Mouse (Mus musculus) cerebellum, postnatal 4 days (tissue): ENCODE measurements around the gene Psme2.

ENCODE experiments used
- DNase-seq, 2 experiments: peaks; one replicate each; pipeline ENCODE4 v3.0.0; 2022; ENCODE audit warnings: low spot score in 2 of 2, mixed read lengths in 1 of 2

The Psme2 gene

GRCm38 (mm10) chr14:55567496-55567895, 23.4 kb downstream of the Psme2 start:
- no peak for DNase-seq

- DNase-seq, result no peak
Observed at GRCm38 (mm10) chr14:55565748-55566147, 25.2 kb downstream of the Psme2 start.

DNA sequence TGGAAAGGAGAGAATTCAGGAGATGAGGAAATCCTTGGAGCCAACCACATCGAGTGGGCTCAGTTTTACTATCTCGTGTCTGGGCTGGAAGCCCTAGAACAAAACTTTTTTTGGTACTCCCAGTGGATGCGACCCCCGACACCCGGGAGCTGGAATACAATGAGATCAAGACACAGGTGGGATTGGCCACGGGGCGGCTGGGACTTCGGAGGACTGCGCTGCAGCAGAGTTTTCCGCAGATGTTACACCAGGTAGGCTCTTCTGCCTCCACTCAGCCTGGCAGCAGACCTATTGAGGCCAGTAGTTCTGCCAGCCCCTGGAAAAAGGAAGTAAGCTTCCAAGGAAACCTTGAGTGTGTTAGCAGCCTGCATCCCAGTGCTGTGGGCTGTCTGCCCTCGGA, 27.7 kb downstream of the Psme2 start:
- no peak for DNase-seq

DNA sequence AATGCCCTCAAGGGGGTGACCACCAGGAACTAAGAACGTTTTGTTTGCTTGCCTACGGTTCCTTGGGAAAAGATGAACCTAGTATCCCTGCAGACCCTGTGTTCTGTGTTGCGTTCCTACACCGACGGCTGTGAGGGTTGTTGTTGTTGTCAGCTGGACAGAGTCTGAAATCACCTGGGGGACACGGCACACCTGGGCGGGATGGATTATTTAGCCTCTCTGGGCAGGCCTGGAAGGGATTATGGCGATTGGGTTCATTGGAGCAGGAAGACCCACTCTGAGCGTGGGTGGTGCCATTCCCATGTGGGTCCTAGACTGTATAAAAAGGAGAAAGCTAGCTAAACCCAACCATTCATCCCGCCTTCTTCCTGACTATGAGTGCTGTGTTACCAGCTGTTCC, 29.1 kb downstream of the Psme2 start:
- DNase-seq, result no peak

DNA sequence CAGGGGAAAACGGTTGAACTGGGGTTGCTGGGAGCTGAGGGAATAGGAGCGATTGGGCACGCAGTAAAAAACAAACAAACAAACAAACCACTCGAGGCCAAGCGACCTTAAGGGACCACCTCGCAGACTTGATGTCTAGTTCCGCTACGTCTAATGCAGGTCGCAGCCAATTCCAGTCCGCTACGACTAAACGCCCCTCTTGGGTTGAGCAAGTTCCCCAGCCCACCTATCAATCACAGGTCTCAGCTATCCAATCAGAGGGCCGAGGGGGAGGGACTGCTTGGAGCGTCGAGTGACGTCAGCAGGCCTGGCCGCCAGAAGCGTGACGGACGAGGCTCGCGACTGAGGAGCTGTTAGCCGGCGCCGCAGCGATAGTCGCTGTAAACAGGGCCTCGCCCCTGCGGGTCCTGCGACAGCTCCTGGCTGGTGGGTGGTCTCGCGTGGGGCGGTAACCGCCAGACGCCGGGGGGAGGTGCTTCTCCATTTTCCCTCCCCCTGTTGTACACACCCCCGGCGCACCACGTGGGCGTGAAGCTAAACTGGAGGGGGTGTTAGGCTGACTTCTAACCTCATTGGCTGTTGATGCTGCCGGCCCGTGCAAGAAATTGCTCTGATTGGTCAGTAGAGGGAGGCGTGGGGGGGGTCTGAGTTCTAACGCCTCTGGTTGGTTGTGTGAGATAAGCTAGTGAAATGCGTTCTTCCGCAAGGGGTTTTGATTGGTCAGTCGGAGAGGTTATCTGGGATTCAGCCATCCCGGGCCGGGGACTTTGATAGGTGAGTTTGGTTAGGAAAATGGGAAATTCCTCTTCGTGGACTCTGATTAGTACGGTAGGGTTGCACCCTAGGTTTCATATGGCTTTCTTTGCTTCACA, 30.5 kb downstream of the Psme2 start, which contains the start of gene A730061H03Rik:
TSS of gene A730061H03Rik (minus strand) at position 205 of the 872 bp plus-strand sequence.
- peak; percentile 96 to 98 for DNase-seq

GRCm38 (mm10) chr14:55559799-55560201, 31.1 kb downstream of the Psme2 start, which contains the start of gene Dcaf11:
Dcaf11 (plus strand) TSS chr14:55560006.
- peak; percentile 64 to 85 for DNase-seq

DNA sequence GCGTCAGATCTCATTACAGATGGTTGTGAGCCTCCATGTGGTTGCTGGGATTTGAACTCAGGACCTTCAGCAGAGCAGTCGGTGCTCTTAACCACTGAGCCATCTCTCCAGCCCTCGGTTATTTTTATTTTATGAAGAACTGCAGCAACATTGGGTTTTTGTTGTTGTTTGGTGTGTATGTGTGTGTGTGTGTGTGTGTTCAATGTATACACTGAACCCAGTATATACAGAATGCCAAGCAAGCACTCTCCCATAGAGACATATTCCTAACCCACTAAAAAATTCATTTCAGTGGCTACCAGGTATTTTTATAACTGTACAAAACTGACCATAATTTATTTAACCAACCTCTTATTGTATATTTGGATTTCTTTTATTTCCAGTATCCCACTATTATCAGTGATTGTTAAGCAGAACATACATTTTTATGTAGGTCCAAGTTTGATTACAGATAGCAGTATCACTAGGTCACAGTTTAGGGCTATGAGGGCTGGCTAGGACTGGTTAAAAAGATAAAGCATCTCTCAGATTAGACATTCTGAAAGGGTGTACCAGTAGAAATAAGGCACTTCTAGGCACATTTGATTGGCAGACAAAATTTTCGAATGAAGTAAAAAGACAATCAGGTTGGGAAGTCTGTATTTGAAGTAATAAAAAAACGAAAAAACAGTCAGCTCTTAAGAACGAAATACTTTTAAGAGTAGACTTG, 32.0 kb downstream of the Psme2 start:
- DNase-seq, result no peak

DNA sequence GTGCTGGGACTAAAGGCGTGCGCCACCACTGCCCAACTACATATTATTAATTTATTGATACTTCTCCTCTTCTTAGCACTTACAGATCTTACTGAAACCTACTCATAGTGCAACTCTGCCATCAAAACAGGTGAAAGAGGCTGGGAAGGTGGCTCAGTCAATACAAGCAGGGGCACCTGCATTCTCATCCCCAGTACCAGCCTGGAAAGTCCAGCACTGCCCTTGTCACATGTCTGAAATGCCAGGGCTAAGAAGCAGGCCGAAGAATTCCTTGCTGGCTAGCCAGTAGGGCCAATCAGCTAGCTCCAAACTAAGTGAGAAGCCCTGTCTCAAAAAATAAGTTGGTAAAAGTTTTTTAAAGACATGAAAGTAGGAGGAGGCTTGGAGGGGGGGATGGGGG, 33.3 kb downstream of the Psme2 start:
- no peak for DNase-seq

GRCm38 (mm10) chr14:55557003-55557402, 33.9 kb downstream of the Psme2 start:
- DNase-seq, result peak; percentile 49 to 74

GRCm38 (mm10) chr14:55555788-55556187, 35.1 kb downstream of the Psme2 start:
- DNase-seq, result no peak

DNA sequence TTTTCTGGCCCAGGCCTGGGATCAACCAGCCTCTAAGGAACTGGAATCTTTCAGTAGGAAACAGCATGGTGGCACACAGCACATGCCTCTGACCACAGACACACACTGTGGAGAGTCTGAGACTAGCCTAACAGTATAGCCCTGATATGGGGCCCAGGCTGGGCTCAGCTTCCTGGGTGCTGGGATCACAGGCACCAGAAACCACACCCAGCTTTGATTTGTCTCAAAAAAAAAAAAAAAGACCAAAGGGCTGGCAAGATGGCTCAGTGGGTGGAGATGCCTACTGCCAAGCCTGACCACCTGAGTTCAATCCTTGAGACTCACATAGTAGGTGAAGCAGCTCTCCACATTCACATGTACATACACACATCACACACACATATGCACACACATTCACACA, 36.3 kb downstream of the Psme2 start:
- no peak for DNase-seq

- DNase-seq, result no peak
Observed at GRCm38 (mm10) chr14:55551794-55552193, 39.1 kb downstream of the Psme2 start.

DNA sequence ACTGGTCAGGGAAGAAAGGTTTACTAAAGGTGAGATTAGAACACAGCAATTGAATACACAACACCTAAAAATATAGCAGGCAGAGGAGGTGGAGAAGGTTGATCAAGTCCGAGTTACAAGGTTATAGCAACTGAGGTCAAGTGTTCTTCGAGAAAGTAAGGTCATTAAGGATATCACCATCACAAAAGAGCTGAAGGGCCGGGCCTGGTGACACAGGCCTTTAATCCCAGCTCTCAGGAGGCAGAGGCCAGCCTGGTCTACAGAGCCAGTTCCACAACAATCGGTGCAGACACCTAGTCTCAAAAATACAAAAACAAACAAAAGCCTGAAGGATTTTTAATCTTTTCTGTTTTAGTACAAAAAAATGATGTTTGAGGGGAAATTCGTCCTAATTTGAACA, 39.6 kb downstream of the Psme2 start:
- DNase-seq, result no peak

GRCm38 (mm10) chr14:55550191-55550590, 40.7 kb downstream of the Psme2 start:
- DNase-seq, result no peak

DNA sequence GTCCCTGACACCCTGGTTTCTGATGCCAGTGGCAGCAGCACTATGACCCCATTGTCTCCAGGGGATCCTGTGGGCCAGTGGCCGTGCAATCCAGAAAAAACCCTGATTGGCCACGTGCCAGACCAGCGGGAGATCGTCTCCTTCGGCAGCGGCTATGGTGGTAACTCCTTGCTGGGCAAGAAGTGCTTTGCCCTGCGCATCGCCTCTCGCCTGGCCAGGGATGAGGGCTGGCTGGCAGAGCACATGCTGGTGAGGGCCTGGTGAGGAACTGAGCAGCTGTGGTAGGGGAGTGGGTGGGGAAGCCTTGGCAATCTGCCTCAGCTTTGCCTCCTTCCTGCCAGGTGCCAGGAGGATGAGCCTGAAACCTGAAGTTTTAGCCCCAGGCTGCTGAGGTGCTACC, 46.6 kb downstream of the Psme2 start:
- peak in 1 of 2 experiments; percentile 56 for DNase-seq

DNA sequence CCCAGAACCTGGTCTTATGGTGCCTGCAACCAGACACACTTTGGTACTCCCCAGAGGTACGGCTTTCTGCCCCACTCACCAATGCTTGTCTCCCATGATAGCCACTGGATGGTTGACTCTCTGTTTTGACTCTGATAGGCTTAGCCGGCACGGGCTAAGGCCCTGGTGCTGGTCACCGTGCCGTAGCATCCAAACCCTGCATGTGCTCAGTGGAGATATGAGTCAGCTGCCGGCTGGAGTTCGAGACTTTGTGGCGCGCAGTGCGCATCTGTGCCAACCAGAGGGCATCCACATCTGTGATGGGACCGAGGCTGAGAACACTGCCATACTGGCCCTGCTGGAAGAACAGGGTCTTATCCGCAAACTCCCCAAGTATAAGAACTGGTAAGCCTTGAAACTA, 48.6 kb downstream of the Psme2 start:
- DNase-seq, result no peak

DNA sequence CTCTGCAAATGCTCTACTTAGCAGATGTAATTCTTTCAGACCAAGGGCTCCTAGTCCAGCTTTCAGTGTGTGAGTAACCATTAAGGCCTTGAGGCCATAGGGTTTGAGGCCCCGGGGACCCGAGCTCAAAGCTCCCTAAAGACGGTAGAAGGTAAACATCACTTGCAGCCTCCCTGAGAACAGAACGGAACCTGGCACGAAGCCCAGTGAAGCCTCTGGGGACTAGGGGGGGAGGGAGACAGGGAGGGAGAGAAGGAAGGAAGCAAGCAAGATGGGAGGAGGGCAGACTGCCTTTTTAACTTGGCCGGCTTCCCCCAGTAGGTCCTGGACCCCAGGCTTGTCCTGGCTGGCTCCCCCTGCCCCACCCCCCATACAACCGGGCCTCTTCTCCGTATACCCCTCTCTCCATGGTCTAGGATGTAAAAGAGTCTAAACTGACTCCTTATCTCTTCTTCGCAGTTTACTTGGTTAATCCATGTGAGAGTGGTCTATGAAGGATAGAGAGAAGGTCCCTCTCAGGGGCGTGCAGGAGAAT, 50.1 kb downstream of the Psme2 start:
- peak; percentile 64 to 90 for DNase-seq

DNA sequence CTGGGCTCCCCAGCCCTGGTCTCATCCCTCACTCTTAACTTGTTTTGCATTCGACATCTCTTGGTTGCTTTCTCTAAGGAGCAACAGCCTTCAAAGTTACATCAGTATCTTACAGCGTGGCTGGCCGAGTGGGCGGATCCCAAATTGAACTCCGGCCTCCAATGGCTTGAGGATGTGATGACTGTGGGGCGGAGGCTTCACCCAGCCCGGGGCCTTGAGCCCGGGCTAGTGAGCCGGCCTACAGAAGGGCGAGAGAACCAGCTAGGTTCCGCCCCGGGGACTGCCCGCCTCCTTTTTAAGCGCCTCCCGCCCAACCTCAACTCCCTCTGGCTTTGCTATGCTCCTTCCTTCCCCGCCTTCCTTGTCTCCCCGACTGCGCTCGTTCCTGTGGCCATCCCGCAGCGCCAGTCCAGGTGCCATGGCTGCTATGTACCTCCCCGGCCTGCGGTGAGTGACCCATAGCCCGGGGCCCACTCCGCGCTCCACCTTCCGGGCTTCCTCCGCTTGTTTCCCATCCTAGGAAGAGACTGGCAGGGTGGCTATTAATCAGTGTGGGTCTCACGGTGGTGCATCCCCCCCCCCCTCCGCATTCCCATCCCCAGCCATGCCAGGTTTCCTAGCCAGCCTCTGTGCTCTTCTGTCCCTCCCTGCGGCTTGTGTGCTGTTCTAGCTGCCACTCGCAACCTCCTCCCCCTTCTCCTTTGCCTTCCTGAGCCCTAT, 50.7 kb downstream of the Psme2 start, which contains the start of gene Pck2:
TSS of gene Pck2 (plus strand) at position 200 of the 720 bp plus-strand sequence.
- DNase-seq, result peak in 1 of 2 experiments; percentile 68
